ENCODE assay signal across 19 mouse cellular contexts in genomic region chr2:140280808-140281207, GRCm38 (mm10).
"Had no signal": no experiment of that assay in that cellular context is flagged by ENCODE, and none has a peak within 500 bp of the region (broad histone marks: within the 10 kb centered on the region; RNA-seq: fewer than 3 reads in every experiment).

No protein-coding gene starts in this region.

- H3K36me3 ChIP-seq: limb, embryonic 12.5 days; limb, embryonic 15.5 days; liver, embryonic 13.5 days; midbrain, embryonic 15.5 days; neural tube, embryonic 13.5 days had no signal

- H3K27me3 ChIP-seq: limb, embryonic 12.5 days; limb, embryonic 15.5 days; liver, embryonic 13.5 days; midbrain, embryonic 15.5 days; neural tube, embryonic 13.5 days had no signal

- H3K4me3 ChIP-seq: left cerebral cortex, adult 2 months; limb, embryonic 12.5 days; limb, embryonic 15.5 days; liver, embryonic 13.5 days; midbrain, embryonic 15.5 days; myocyte; neural tube, embryonic 13.5 days had no signal

- DNase-seq: kidney, adult 9 months; kidney, postnatal 25 days; layer of hippocampus, postnatal 36 days; left cerebral cortex, postnatal 4 days; liver, embryonic 13.5 days; lung, adult 2 months; lung, postnatal 14 days; lung, postnatal 4 days; thymus, adult 2 months; thymus, postnatal 14 days; thymus, postnatal 4 days had no signal

- H3K27ac ChIP-seq: kidney, postnatal 0 days; left cerebral cortex, adult 2 months; limb, embryonic 12.5 days; limb, embryonic 15.5 days; liver, embryonic 13.5 days; midbrain, embryonic 15.5 days; neural tube, embryonic 13.5 days had no signal

- H3K4me2 ChIP-seq: limb, embryonic 12.5 days; limb, embryonic 15.5 days; liver, embryonic 13.5 days; midbrain, embryonic 11.5 days; midbrain, embryonic 15.5 days; neural tube, embryonic 13.5 days had no signal

- H3K9ac ChIP-seq: limb, embryonic 12.5 days; limb, embryonic 15.5 days; liver, embryonic 13.5 days; midbrain, embryonic 15.5 days; neural tube, embryonic 13.5 days had no signal

- H3K9me3 ChIP-seq: limb, embryonic 12.5 days; limb, embryonic 15.5 days; liver, embryonic 13.5 days; midbrain, embryonic 15.5 days; neural tube, embryonic 13.5 days had no signal

- H3K4me1 ChIP-seq: limb, embryonic 12.5 days; limb, embryonic 15.5 days; liver, embryonic 13.5 days; midbrain, embryonic 15.5 days; neural tube, embryonic 13.5 days had no signal

- ATAC-seq: midbrain, embryonic 15.5 days had no signal
